Mouse (Mus musculus) neural tube, embryonic 11.5 days (tissue): ENCODE measurements around the gene Nfic. TPM values are rescaled to one million over a fixed set of nuclear protein-coding genes. Genes with fewer than 3 reads are reported as not detected.
A peak's percentile ranks its signal among the peaks of the same experiment; 100 is the strongest.

Experiments
- ATAC-seq: fragments of 200-750 bp; cut with Nextera tagmentation; 2 replicates; pipeline ENCODE4 v1.8.0; 2017; ENCODE audit warnings: moderate number of reproducible peaks, mild to moderate bottlenecking, moderate TSS enrichment, moderate library complexity; ENCODE audit not compliant: insufficient read depth, low FRiP score, low TSS enrichment
- DNase-seq: peaks from one replicate; pipeline ENCODE4 v3.0.0-alpha.2; 2015; ENCODE audit warnings: low spot score
- H3K27ac ChIP-seq: fragments of 300-500 bp; sonication (generic); 2 replicates; pipeline ENCODE4 v1.5.1; 2014; ENCODE audit warnings: low read depth, mild to moderate bottlenecking, low read length
- H3K27me3 ChIP-seq: fragments of 300-500 bp; sonication (generic); 2 replicates; pipeline ENCODE4 v1.6.1; 2014; ENCODE audit warnings: mild to moderate bottlenecking, low read length, mixed read lengths; ENCODE audit not compliant: control insufficient read depth, insufficient read depth
- H3K36me3 ChIP-seq: fragments of 300-500 bp; sonication (generic); 2 replicates; pipeline ENCODE4 v1.6.1; 2014; ENCODE audit warnings: mild to moderate bottlenecking, low read length, moderate library complexity, mixed read lengths; ENCODE audit not compliant: control insufficient read depth, insufficient read depth
- H3K4me1 ChIP-seq: fragments of 300-500 bp; sonication (generic); 2 replicates; pipeline ENCODE4 v1.6.1; 2014; ENCODE audit warnings: low read length, mixed read lengths; ENCODE audit not compliant: control insufficient read depth, insufficient read depth
- H3K4me2 ChIP-seq: fragments of 300-500 bp; sonication (generic); 2 replicates; pipeline ENCODE4 v1.6.1; 2014; ENCODE audit warnings: low read depth, mild to moderate bottlenecking, moderate library complexity
- H3K4me3 ChIP-seq: fragments of 300-500 bp; sonication (generic); 2 replicates; pipeline ENCODE4 v1.5.1; 2014; ENCODE audit warnings: low read depth, low read length
- H3K9ac ChIP-seq: fragments of 300-500 bp; sonication (generic); 2 replicates; pipeline ENCODE4 v1.6.1; 2014; ENCODE audit warnings: mild to moderate bottlenecking, low read length
- H3K9me3 ChIP-seq: fragments of 300-500 bp; sonication (generic); 2 replicates; pipeline ENCODE4 v1.6.1; 2016; ENCODE audit warnings: low read length; ENCODE audit not compliant: control insufficient read depth
- WGBS: fragments of 180-500 bp; shearing (Covaris S2); extraction: QIAGEN DNeasy Blood & Tissue Kit; methylation state at CpG from one replicate; pipeline ENCODE4 v1.1.7; 2014; 5-methylcytosine and 5-hydroxymethylcytosine counted together
- polyA plus RNA-seq: library from polyadenylated mRNA; unstranded; fragments of >200 nt; fragmentation: Nextera tagmentation; extraction: Ambion mirVana; gene quantifications from 2 replicates; pipeline ENCODE4 v1.2.1, GENCODE M21; 2014

The Nfic gene
- polyA plus RNA-seq, 1 experiment from 2014 or later = 16.8 TPM

DNA sequence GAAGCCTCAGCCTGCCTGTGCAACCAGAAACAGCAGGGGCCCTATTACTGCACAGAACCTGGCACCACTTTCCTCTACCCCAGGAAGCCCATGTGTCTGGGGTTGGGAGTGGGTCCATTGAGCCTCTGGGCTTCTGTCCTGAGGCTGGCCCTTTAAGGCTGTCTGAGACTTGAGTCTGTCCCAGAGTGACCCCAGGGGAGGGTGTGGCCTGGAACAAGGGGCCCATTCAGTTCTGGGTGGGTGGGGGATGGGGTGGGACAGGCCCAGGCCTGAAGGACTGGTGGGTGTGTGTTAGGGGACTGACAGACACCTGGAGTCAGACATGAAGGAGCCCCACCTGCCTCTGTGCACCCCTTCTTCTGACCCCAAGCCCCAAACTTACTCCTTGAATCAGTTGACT is 40.8 kb downstream of the Nfic start:
- H3K4me1 ChIP-seq = peaks cover 42% of the 10 kb centered on the region
- H3K27me3 ChIP-seq = no peaks in the 10 kb centered on the region
- DNase-seq (peak; percentile 72), ATAC-seq (no peak)
- H3K4me2 ChIP-seq = peak overlapping the region; percentile 5; the same call in 1 of the 2 replicates
- H3K27ac ChIP-seq = peak overlapping the region; percentile 23; the same call in 1 of the 2 replicates
- no peak overlapping the region for H3K9ac ChIP-seq
- no peaks in the 10 kb centered on the region for H3K9me3 ChIP-seq
- H3K4me3 ChIP-seq = no peak overlapping the region
- no peaks in the 10 kb centered on the region for H3K36me3 ChIP-seq

DNA sequence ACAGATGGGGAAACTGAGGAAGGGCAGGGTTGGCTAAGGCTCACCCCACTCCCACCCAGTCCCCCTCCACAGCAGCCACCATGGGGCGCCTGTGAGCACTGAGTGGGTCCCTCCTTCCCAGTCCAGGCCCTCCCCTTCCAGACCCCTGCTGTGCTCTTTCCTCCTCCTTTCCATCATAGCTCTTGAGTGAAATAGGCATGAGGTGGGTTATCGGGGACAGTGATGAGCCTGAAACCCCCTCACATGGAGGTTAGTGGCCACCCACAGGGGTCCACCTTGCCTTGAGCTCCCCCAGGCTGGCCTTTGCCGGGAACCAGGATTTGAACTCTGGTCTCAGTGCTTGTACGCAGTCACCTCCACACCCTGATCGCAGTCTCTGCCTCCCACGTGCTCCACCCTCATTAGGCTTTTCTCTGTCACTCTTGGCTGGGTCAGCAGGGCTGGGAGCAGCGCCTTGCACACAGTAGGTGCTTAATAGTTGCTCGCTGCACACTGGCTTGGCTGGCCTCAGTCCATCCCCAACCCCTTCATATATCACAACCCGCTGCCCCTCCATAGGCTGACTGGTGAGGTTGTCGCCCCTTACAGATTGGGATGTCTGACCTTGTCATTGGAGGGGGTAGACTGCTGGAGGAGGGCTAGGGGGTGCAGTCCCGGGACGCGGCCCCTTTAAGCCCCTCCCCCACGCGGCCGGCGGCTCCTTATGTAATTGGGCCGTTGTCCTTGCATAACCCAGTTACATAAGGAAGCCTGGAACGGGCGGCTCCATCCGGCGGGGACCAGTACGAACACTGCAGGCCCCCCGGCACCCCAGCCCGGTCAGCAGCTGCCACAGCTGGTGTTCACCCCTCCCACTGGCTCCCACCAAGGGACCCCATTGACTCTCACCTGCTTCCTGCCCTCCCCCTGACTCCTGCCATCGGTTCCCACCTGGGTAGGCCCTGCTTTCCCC is 41.8 kb downstream of the Nfic start:
- 23% methylated on average over 26 of the region's 26 CpGs for WGBS
- DNase-seq = peak; percentile 77
- no peak for ATAC-seq
- Histone ChIP-seq H3K4me1 (peaks cover 45% of the 10 kb centered on the region), H3K4me2 (peak overlapping the region; percentile 5; the same call in 1 of the 2 replicates), H3K27ac (no peak overlapping the region), H3K27me3 (no peaks in the 10 kb centered on the region), H3K4me3 (no peak overlapping the region), H3K9ac (peak overlapping the region; percentile 39), H3K36me3 (no peaks in the 10 kb centered on the region), H3K9me3 (no peaks in the 10 kb centered on the region)

DNA sequence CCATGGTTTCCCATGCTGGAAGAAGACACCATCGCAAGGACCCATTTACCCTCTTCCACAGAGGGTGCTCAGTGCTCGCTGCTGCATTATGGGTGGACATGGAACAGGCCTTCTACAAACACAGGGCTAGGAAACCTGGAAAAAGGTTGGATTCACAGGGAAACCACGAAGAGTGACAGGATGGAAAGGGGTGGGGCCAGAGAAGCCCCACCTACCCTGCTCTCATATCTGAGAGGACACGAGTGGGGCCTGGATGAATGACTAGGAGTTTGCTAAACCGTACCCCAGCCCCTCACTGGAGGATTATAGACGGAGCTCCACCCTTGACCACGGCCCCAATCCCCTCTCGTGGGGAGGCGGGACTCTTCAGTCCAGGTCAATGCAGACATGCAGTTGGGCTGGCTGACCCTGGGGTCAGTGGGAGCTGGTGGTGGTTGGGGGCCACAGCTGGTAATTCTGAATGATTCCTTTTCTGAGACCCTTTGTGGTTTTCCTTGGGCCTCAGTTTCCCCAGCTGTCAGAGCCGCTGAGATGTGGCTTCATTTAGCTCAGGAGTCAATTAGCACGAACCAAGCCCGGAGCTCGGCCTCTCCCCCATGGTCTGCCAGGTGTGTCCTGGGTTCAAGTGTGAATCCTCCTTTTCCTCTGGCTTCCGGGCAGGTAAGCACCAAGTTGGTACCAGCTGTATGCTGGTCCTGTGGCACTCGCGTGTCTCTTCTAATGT is 42.7 kb downstream of the Nfic start:
- Histone ChIP-seq H3K4me3 (no peak overlapping the region), H3K27me3 (peaks cover 5% of the 10 kb centered on the region; the same call in 1 of the 2 replicates), H3K4me2 (no peak overlapping the region), H3K9me3 (no peaks in the 10 kb centered on the region), H3K27ac (no peak overlapping the region; the same call in 1 of the 2 replicates), H3K36me3 (no peaks in the 10 kb centered on the region), H3K9ac (no peak overlapping the region), H3K4me1 (peaks cover 49% of the 10 kb centered on the region)
- ATAC-seq (no peak), DNase-seq (no peak)
- WGBS = 80% methylated on average over 16 of the region's 16 CpGs

DNA sequence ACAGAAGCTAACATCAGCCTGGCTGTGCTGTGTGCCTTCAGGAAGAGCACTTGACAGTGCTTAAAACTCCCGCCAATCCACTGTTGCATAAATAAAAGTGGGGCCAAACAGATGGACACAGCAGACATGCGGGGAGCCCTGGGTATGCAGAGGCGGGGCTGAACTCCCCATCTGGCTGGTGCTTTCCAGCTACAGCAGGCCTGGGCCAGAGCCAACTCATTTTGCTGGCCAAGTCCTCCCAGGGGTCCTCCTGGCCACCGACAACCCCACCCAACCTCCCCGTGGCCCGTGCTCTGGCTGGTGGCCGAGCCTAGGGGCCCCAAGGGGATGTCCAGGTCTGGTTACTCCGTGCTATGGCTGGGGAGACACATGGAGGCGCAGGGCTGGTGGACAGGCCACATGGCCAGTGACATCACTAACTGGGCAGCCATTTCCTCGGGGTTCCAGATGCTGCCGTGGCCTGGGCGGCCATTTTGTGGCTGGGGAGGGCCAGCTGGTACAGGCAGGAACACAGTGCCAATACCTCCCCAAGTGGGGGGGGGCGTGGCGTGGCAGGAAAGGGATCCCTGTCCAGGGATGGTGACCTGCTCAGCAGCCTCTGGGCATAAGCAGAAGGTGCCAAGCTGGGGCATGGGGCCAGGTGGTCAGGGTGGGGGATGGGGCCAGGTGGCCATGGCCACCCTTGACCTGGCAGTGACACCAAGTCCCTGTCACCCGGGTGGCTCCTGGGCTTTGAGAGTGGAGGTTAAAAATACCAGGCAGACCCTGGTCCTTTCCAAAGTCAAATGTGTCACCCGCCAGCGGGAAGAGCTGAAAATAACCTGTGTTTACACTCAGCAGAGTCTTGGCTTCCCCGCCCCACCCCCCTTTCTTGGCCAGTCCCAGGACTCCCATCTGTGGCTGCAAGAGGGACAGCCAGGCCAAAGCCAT is 43.7 kb downstream of the Nfic start:
- DNase-seq = no peak
- Histone ChIP-seq H3K4me1 (peaks cover 53% of the 10 kb centered on the region), H3K27ac (peak overlapping the region; percentile 39; the same call in 1 of the 2 replicates), H3K27me3 (peaks cover 10% of the 10 kb centered on the region), H3K9ac (no peak overlapping the region; the same call in none of the 2 replicates), H3K4me3 (no peak overlapping the region), H3K9me3 (no peaks in the 10 kb centered on the region), H3K36me3 (no peaks in the 10 kb centered on the region), H3K4me2 (no peak overlapping the region)
- WGBS = 74% methylated on average over 17 of the region's 18 CpGs
- ATAC-seq = no peak

DNA sequence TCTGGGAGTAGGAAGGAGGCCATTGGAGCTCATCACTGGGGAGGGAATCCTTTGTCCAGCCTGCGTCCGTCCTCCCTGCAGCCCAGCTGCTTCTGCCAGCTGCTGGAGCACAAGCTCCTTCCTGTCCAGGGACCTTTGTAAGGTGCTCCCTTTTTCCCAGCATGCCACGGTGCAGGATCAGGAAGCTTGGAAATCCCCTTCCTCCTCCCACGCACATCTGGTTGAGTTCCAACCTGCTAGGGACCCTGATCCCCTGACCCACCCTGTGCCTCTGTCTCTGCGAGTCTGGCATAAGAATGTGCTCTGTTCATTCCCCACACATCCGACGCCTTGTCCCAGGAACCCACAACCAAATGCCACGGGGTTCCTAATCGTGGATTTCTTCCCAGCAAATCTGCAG is 44.5 kb downstream of the Nfic start:
- H3K9me3 ChIP-seq = no peaks in the 10 kb centered on the region
- H3K27ac ChIP-seq = no peak overlapping the region
- DNase-seq (no peak), ATAC-seq (no peak)
- no peak overlapping the region for H3K4me3 ChIP-seq
- 0 out of 2 replicates have a peak overlapping the region, but pooled peaks have one; percentile 4 for H3K4me2 ChIP-seq
- H3K27me3 ChIP-seq = peaks cover 17% of the 10 kb centered on the region
- peaks cover 53% of the 10 kb centered on the region for H3K4me1 ChIP-seq
- 81% methylated on average over 9 of the region's 9 CpGs for WGBS
- no peak overlapping the region for H3K9ac ChIP-seq
- no peaks in the 10 kb centered on the region for H3K36me3 ChIP-seq

DNA sequence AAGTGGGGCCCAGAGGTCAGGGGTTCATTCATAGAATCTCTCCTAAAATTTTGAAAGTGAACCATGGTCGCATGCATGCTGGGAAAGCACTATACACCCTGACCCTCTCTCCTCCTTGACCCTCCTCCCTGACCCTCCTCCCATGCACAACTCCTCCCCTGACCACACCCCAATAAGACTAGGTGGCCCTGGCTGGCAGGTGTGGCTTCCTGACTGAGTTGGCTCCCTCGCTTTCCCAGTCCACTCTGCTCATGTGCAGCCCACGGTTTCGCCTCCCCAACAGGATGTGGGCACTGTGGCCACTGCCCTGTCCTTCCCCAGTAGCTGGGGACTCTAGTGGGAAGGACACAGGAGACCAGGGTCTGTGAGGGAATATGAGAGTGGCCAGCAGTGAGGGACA is 45.1 kb downstream of the Nfic start:
- peaks cover 53% of the 10 kb centered on the region for H3K4me1 ChIP-seq
- 0 out of 2 replicates have a peak overlapping the region, but pooled peaks have one; percentile 7 for H3K4me2 ChIP-seq
- no peak for DNase-seq
- peak overlapping the region; percentile 56; the same call in 1 of the 2 replicates for H3K27ac ChIP-seq
- H3K9me3 ChIP-seq = no peaks in the 10 kb centered on the region
- 65% methylated on average over 4 of the region's 4 CpGs for WGBS
- peaks cover 17% of the 10 kb centered on the region for H3K27me3 ChIP-seq
- no peak overlapping the region for H3K4me3 ChIP-seq
- H3K36me3 ChIP-seq = no peaks in the 10 kb centered on the region
- ATAC-seq = no peak
- no peak overlapping the region for H3K9ac ChIP-seq

DNA sequence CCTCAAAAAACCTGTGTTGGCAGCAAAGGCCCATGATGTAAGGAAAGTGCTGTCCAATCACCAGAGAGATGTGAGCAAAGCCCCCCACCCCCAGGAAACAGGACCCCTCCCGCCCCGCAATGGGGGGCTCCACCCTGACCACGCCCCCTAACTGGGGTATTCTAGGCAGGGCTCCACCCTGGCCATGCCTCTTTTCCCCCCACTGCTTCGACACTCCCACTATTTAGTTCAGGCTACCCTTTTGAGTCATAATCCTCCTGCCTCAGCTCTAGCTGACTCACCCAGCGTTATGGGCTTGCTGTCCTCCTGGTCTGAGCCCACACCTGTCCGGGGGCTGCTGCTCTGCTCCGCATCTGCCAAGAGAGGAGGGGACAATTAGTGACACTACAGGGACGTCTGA is 46.1 kb downstream of the Nfic start:
- WGBS = 9% methylated on average over 8 of the region's 8 CpGs
- H3K9ac ChIP-seq = peak overlapping the region; percentile 7; the same call in 1 of the 2 replicates
- H3K27ac ChIP-seq = peak overlapping the region; percentile 56
- H3K36me3 ChIP-seq = no peaks in the 10 kb centered on the region
- no peak for DNase-seq
- H3K27me3 ChIP-seq = peaks cover 22% of the 10 kb centered on the region
- ATAC-seq = no peak
- peak overlapping the region; percentile 23 for H3K4me2 ChIP-seq
- peaks cover 49% of the 10 kb centered on the region for H3K4me1 ChIP-seq
- H3K4me3 ChIP-seq = no peak overlapping the region
- no peaks in the 10 kb centered on the region for H3K9me3 ChIP-seq

DNA sequence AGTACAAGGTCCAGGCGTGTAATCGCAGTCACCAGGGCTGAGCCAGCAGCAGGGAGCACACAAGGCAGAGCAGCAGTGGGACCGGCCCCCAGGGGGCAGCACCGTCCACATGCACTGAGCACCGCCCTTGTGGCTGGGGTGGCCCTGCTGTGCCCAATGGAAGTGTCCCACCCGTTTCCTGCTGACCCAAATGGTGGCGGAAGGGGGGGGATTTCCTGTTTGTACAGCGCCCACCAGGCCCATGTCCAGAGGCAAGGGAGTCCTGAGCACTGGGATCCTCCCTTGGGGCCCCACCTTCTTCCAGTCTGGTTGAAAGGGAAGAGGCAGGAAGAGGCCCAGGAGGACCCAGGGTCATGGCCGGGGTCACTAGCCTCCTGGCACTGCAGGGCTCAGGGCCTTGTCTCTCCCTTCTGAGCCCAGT is 46.6 kb downstream of the Nfic start:
- peaks cover 22% of the 10 kb centered on the region for H3K27me3 ChIP-seq
- peaks cover 51% of the 10 kb centered on the region for H3K4me1 ChIP-seq
- WGBS = 13% methylated on average over 9 of the region's 9 CpGs

More for the DNA sequence above, 46.6 kb downstream of the Nfic start:
- H3K27ac ChIP-seq = no peak overlapping the region
- H3K9ac ChIP-seq = no peak overlapping the region
- H3K4me2 ChIP-seq = no peak overlapping the region; the same call in 1 of the 2 replicates
- DNase-seq = peak; percentile 83
- peak; percentile 52; the same call in 1 of the 2 replicates for ATAC-seq
- H3K36me3 ChIP-seq = no peaks in the 10 kb centered on the region
- H3K4me3 ChIP-seq = no peak overlapping the region
- H3K9me3 ChIP-seq = no peaks in the 10 kb centered on the region
